Mouse (Mus musculus) heart, embryonic 15.5 days (tissue): ENCODE data around the gene Ddx28. TPM values are rescaled to one million over a fixed set of nuclear protein-coding genes. Genes with fewer than 3 reads are reported as not detected.

ENCODE experiments used
- ATAC-seq: fragments of 200-750 bp; cut with Nextera tagmentation; replicated peaks from 2 replicates; pipeline ENCODE4 v1.8.0; 2017; ENCODE audit warnings: low read depth, moderate TSS enrichment; ENCODE audit not compliant: insufficient number of reproducible peaks, insufficient read depth, low FRiP score
- H3K27ac ChIP-seq: fragments of 300-500 bp; sonication (generic); 2 replicates; pipeline ENCODE4 v1.5.1; 2015; ENCODE audit warnings: mild to moderate bottlenecking, inconsistent platforms
- H3K27me3 ChIP-seq: fragments of 300-500 bp; sonication (generic); 2 replicates; pipeline ENCODE4 v1.6.1; 2015; ENCODE audit warnings: inconsistent platforms
- H3K36me3 ChIP-seq: fragments of 300-500 bp; sonication (generic); 2 replicates; pipeline ENCODE4 v1.6.1; 2015; ENCODE audit warnings: mild to moderate bottlenecking, inconsistent platforms
- H3K4me1 ChIP-seq: fragments of 300-500 bp; sonication (generic); replicated peaks from 2 replicates; pipeline ENCODE4 v1.6.1; 2015; ENCODE audit warnings: inconsistent platforms
- H3K4me2 ChIP-seq: fragments of 300-500 bp; sonication (generic); 2 replicates; pipeline ENCODE4 v1.6.1; 2015; ENCODE audit warnings: inconsistent platforms, mild to moderate bottlenecking, moderate library complexity
- H3K4me3 ChIP-seq: fragments of 300-500 bp; sonication (generic); 2 replicates; pipeline ENCODE4 v1.5.1; 2015; ENCODE audit warnings: mild to moderate bottlenecking, inconsistent platforms
- H3K9ac ChIP-seq: fragments of 300-500 bp; sonication (generic); 2 replicates; pipeline ENCODE4 v1.6.1; 2015; ENCODE audit warnings: mild to moderate bottlenecking, inconsistent platforms
- H3K9me3 ChIP-seq: fragments of 300-500 bp; sonication (generic); replicated peaks from 2 replicates; pipeline ENCODE4 v1.6.1; 2016; ENCODE audit warnings: inconsistent platforms
- WGBS: fragments of 180-500 bp; shearing (Covaris S2); methylation state at CpG from one replicate; pipeline ENCODE4 v1.1.7; 2015; ENCODE audit warnings: mixed read lengths; 5-methylcytosine and 5-hydroxymethylcytosine counted together
- polyA plus RNA-seq: library from polyadenylated mRNA; unstranded; fragments of >200 nt; fragmentation: Nextera tagmentation; extraction: Ambion mirVana; gene quantifications from 2 replicates; pipeline ENCODE4 v1.2.1, GENCODE M21; 2015

Ddx28 gene
- polyA plus RNA-seq, 1 experiment from 2014 or later = 10.6 TPM

- H3K36me3 ChIP-seq = 0 out of 2 replicates have a peak, but pooled peaks cover 4% of the 10 kb centered on the region
Measured at GRCm38 (mm10) chr8:106047854-106048630, 36.4 kb upstream of the Ddx28 start.

GRCm38 (mm10) chr8:106046872-106047559 is 35.3 kb upstream of the Ddx28 start:
- ATAC-seq = no peak
- H3K9me3 ChIP-seq = no peaks in the 10 kb centered on the region
- no peak overlapping the region for H3K27ac ChIP-seq
- WGBS = 87% methylated on average over 11 of the region's 11 CpGs
- peaks cover 4% of the 10 kb centered on the region; the same call in 1 of the 2 replicates for H3K36me3 ChIP-seq
- no peak overlapping the region for H3K4me2 ChIP-seq
- H3K27me3 ChIP-seq = no peaks in the 10 kb centered on the region
- no peak overlapping the region for H3K9ac ChIP-seq
- no peak overlapping the region for H3K4me3 ChIP-seq
- H3K4me1 ChIP-seq = no peaks in the 10 kb centered on the region

More at GRCm38 (mm10) chr8:106047854-106048630, 36.4 kb upstream of the Ddx28 start:
- WGBS = 79% methylated on average over 5 of the region's 5 CpGs
- Histone ChIP-seq H3K9ac (no peak overlapping the region), H3K9me3 (no peaks in the 10 kb centered on the region), H3K4me1 (no peaks in the 10 kb centered on the region), H3K4me2 (no peak overlapping the region), H3K4me3 (no peak overlapping the region), H3K27me3 (no peaks in the 10 kb centered on the region), H3K27ac (no peak overlapping the region)
- no peak for ATAC-seq

- no peak overlapping the region for H3K4me3 ChIP-seq
- H3K9me3 ChIP-seq = no peaks in the 10 kb centered on the region
- 63% methylated on average over 3 of the region's 3 CpGs for WGBS
- no peaks in the 10 kb centered on the region for H3K27me3 ChIP-seq
- ATAC-seq = no peak
- H3K27ac ChIP-seq = no peak overlapping the region
- H3K9ac ChIP-seq = no peak overlapping the region
- H3K4me2 ChIP-seq = no peak overlapping the region
- no peaks in the 10 kb centered on the region for H3K4me1 ChIP-seq
- H3K36me3 ChIP-seq = peaks cover 4% of the 10 kb centered on the region; the same call in 1 of the 2 replicates
Measured at GRCm38 (mm10) chr8:106044151-106044550, 32.5 kb upstream of the Ddx28 start.

GRCm38 (mm10) chr8:106043055-106043454 is 31.4 kb upstream of the Ddx28 start:
- whole genome bisulfite sequencing = 69% methylated on average over 2 of the region's 2 CpGs
- Histone ChIP-seq H3K4me1 (no peaks in the 10 kb centered on the region), H3K27me3 (no peaks in the 10 kb centered on the region), H3K9ac (no peak overlapping the region), H3K9me3 (no peaks in the 10 kb centered on the region), H3K27ac (no peak overlapping the region), H3K4me3 (no peak overlapping the region), H3K36me3 (peaks cover 4% of the 10 kb centered on the region; the same call in 1 of the 2 replicates), H3K4me2 (no peak overlapping the region)
- no peak for ATAC-seq

- Histone ChIP-seq H3K4me2 (no peak overlapping the region), H3K27ac (no peak overlapping the region), H3K4me3 (no peak overlapping the region), H3K9me3 (no peaks in the 10 kb centered on the region), H3K9ac (no peak overlapping the region), H3K36me3 (peaks cover 4% of the 10 kb centered on the region; the same call in 1 of the 2 replicates), H3K27me3 (no peaks in the 10 kb centered on the region), H3K4me1 (no peaks in the 10 kb centered on the region)
- WGBS = 53% methylated on average over 4 of the region's 4 CpGs
- ATAC-seq = no peak
Measured at GRCm38 (mm10) chr8:106040218-106040617, 28.5 kb upstream of the Ddx28 start.

- Histone ChIP-seq H3K9me3 (no peaks in the 10 kb centered on the region), H3K9ac (no peak overlapping the region), H3K4me3 (no peak overlapping the region), H3K27ac (no peak overlapping the region), H3K36me3 (no peaks in the 10 kb centered on the region; the same call in 1 of the 2 replicates), H3K4me1 (no peaks in the 10 kb centered on the region), H3K4me2 (no peak overlapping the region), H3K27me3 (no peaks in the 10 kb centered on the region)
- no peak for ATAC-seq
- WGBS = 71% methylated on average over 4 of the region's 4 CpGs
Measured at GRCm38 (mm10) chr8:106039605-106040004, 27.9 kb upstream of the Ddx28 start.

- no peak overlapping the region for H3K4me3 ChIP-seq
- no peaks in the 10 kb centered on the region for H3K9me3 ChIP-seq
- no peak overlapping the region for H3K9ac ChIP-seq
- no peaks in the 10 kb centered on the region; the same call in 1 of the 2 replicates for H3K36me3 ChIP-seq
- no peak for ATAC-seq
- H3K4me1 ChIP-seq = no peaks in the 10 kb centered on the region
- no peak overlapping the region for H3K27ac ChIP-seq
- no peak overlapping the region for H3K4me2 ChIP-seq
- H3K27me3 ChIP-seq = no peaks in the 10 kb centered on the region
- WGBS = 82% methylated on average over 10 of the region's 10 CpGs
Measured at GRCm38 (mm10) chr8:106038721-106039120, 27.0 kb upstream of the Ddx28 start.

GRCm38 (mm10) chr8:106022483-106022882 is 10.8 kb upstream of the Ddx28 start:
- Histone ChIP-seq H3K27ac (no peak overlapping the region), H3K27me3 (no peaks in the 10 kb centered on the region), H3K36me3 (no peaks in the 10 kb centered on the region; the same call in 1 of the 2 replicates), H3K9ac (no peak overlapping the region), H3K9me3 (no peaks in the 10 kb centered on the region), H3K4me2 (no peak overlapping the region), H3K4me1 (no peaks in the 10 kb centered on the region), H3K4me3 (no peak overlapping the region)
- ATAC-seq = no peak

GRCm38 (mm10) chr8:106018039-106018438 is 6.4 kb upstream of the Ddx28 start:
- 64% methylated on average over 3 of the region's 3 CpGs for WGBS
- Histone ChIP-seq H3K27me3 (no peaks in the 10 kb centered on the region), H3K4me3 (no peak overlapping the region), H3K9ac (no peak overlapping the region), H3K4me1 (no peaks in the 10 kb centered on the region), H3K27ac (no peak overlapping the region), H3K36me3 (peaks cover 9% of the 10 kb centered on the region; the same call in 1 of the 2 replicates), H3K9me3 (no peaks in the 10 kb centered on the region), H3K4me2 (no peak overlapping the region)
- ATAC-seq = no peak

GRCm38 (mm10) chr8:106017130-106017529 is 5.4 kb upstream of the Ddx28 start:
- Histone ChIP-seq H3K9me3 (no peaks in the 10 kb centered on the region), H3K27ac (no peak overlapping the region), H3K27me3 (no peaks in the 10 kb centered on the region), H3K36me3 (peaks cover 9% of the 10 kb centered on the region; the same call in 1 of the 2 replicates), H3K9ac (no peak overlapping the region), H3K4me3 (no peak overlapping the region), H3K4me1 (peaks cover under 1% of the 10 kb centered on the region; the same call in 1 of the 2 replicates), H3K4me2 (no peak overlapping the region)
- 86% methylated on average over 7 of the region's 7 CpGs for WGBS
- no peak for ATAC-seq

GRCm38 (mm10) chr8:106016284-106016683 is 4.6 kb upstream of the Ddx28 start:
- peaks cover 6% of the 10 kb centered on the region for H3K4me1 ChIP-seq
- 72% methylated on average over 6 of the region's 6 CpGs for WGBS
- ATAC-seq = no peak

More at GRCm38 (mm10) chr8:106016284-106016683, 4.6 kb upstream of the Ddx28 start:
- no peaks in the 10 kb centered on the region for H3K9me3 ChIP-seq
- H3K27me3 ChIP-seq = no peaks in the 10 kb centered on the region
- H3K4me3 ChIP-seq = no peak overlapping the region
- H3K36me3 ChIP-seq = peaks cover 9% of the 10 kb centered on the region; the same call in 1 of the 2 replicates
- H3K9ac ChIP-seq = no peak overlapping the region
- H3K27ac ChIP-seq = no peak overlapping the region
- H3K4me2 ChIP-seq = no peak overlapping the region
